7 mouse cellular contexts compared by ENCODE assay signal in the genomic region with DNA sequence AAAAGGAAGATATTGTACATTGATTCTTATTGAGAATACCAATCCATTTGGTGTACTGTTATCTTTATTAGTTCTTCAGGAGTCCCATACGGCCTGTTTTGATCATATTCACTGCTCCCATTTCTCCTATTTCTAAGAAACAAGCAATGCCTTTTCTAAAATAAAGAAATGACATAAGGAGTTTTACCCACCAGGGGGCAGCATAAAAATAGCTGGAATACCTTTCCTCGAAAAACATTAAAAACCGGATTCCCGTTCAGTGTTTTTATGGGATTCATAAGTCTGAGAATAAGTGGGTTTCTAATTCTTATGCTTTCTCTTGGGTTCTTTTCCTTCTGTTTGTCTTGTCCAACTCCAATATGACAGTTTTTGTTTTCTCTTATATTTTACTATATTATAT. TPM values are rescaled to one million over a fixed set of nuclear protein-coding genes. Genes with fewer than 3 reads are reported as not detected.
A peak's percentile ranks its signal among the peaks of the same experiment; 100 is the strongest.
DNase-seq lines count a peak whose midpoint lies in the region; ATAC-seq and TF ChIP-seq lines count a peak whose summit lies in the region.

No protein-coding gene starts in this region.

- no peak for ATAC-seq in hindbrain, postnatal 0 days
- no peak for ATAC-seq in hindbrain, embryonic 13.5 days (ENCODE audit: low FRiP score)
- no peak for ATAC-seq in midbrain, postnatal 0 days (ENCODE audit: low FRiP score)
- ATAC-seq in midbrain, embryonic 15.5 days (replicated peaks), result no peak

- H3K27me3 ChIP-seq in hindbrain, postnatal 0 days (ENCODE audit: insufficient read depth, low read length), result no peaks in the 10 kb centered on the region
- no peaks in the 10 kb centered on the region for H3K27me3 ChIP-seq in hindbrain, embryonic 13.5 days
- no peaks in the 10 kb centered on the region for H3K27me3 ChIP-seq in midbrain, postnatal 0 days (ENCODE audit: insufficient read depth, low read length)
- no peaks in the 10 kb centered on the region for H3K27me3 ChIP-seq in midbrain, embryonic 15.5 days (replicated peaks)

- H3K4me2 ChIP-seq in hindbrain, postnatal 0 days (ENCODE audit: low read depth, low read length), result no peak overlapping the region
- no peak overlapping the region for H3K4me2 ChIP-seq in hindbrain, embryonic 13.5 days
- H3K4me2 ChIP-seq in midbrain, postnatal 0 days (ENCODE audit: low read depth, low read length, poor library complexity, severe bottlenecking), result no peak overlapping the region
- H3K4me2 ChIP-seq in midbrain, embryonic 15.5 days, result no peak overlapping the region

- no peaks in the 10 kb centered on the region for H3K4me1 ChIP-seq in hindbrain, postnatal 0 days (ENCODE audit: insufficient read depth, low read length)
- no peaks in the 10 kb centered on the region for H3K4me1 ChIP-seq in hindbrain, embryonic 13.5 days (replicated peaks)
- H3K4me1 ChIP-seq in midbrain, postnatal 0 days (ENCODE audit: insufficient read depth, low read length), result no peaks in the 10 kb centered on the region
- no peaks in the 10 kb centered on the region; the same call in 1 of the 2 replicates for H3K4me1 ChIP-seq in midbrain, embryonic 15.5 days

- TF ChIP-seq CTCF in hindbrain, postnatal 0 days (IDR thresholded peaks at IDR 0.05; ENCODE audit: low read depth), result peak; percentile 58
- TF ChIP-seq CTCF in midbrain, postnatal 0 days (IDR thresholded peaks at IDR 0.05), result peak; percentile 77

- H3K4me3 ChIP-seq in hindbrain, postnatal 0 days (ENCODE audit: low read length), result no peak overlapping the region
- no peak overlapping the region for H3K4me3 ChIP-seq in hindbrain, embryonic 13.5 days
- H3K4me3 ChIP-seq in midbrain, postnatal 0 days (ENCODE audit: low read depth, low read length), result no peak overlapping the region
- H3K4me3 ChIP-seq in midbrain, embryonic 15.5 days, result no peak overlapping the region

- H3K27ac ChIP-seq in hindbrain, postnatal 0 days, result no peak overlapping the region
- no peak overlapping the region for H3K27ac ChIP-seq in hindbrain, embryonic 13.5 days
- H3K27ac ChIP-seq in midbrain, postnatal 0 days (ENCODE audit: low read depth, low read length), result no peak overlapping the region
- no peak overlapping the region for H3K27ac ChIP-seq in midbrain, embryonic 15.5 days

- WGBS in hindbrain, postnatal 0 days, result 37% methylated on average over 4 of the region's 4 CpGs
- WGBS in hindbrain, embryonic 13.5 days, result 58% methylated on average over 4 of the region's 4 CpGs
- WGBS in midbrain, postnatal 0 days, result 50% methylated on average over 4 of the region's 4 CpGs
- WGBS in midbrain, embryonic 15.5 days, result 60% methylated on average over 4 of the region's 4 CpGs

- H3K36me3 ChIP-seq in hindbrain, postnatal 0 days (ENCODE audit: insufficient read depth, low read length), result no peaks in the 10 kb centered on the region; the same call in 1 of the 2 replicates
- no peaks in the 10 kb centered on the region for H3K36me3 ChIP-seq in hindbrain, embryonic 13.5 days
- H3K36me3 ChIP-seq in midbrain, postnatal 0 days (ENCODE audit: insufficient read depth, low read length), result 0 out of 2 replicates have a peak, but pooled peaks cover 2% of the 10 kb centered on the region
- no peaks in the 10 kb centered on the region for H3K36me3 ChIP-seq in midbrain, embryonic 15.5 days (replicated peaks)

- no peaks in the 10 kb centered on the region for H3K9me3 ChIP-seq in hindbrain, postnatal 0 days (ENCODE audit: low read length)
- no peaks in the 10 kb centered on the region for H3K9me3 ChIP-seq in hindbrain, embryonic 13.5 days
- no peaks in the 10 kb centered on the region for H3K9me3 ChIP-seq in midbrain, postnatal 0 days (ENCODE audit: low read length)
- no peaks in the 10 kb centered on the region for H3K9me3 ChIP-seq in midbrain, embryonic 15.5 days

- H3K9ac ChIP-seq in hindbrain, postnatal 0 days (replicated peaks; ENCODE audit: low read length), result no peak overlapping the region
- H3K9ac ChIP-seq in hindbrain, embryonic 13.5 days, result no peak overlapping the region
- no peak overlapping the region for H3K9ac ChIP-seq in midbrain, postnatal 0 days (replicated peaks; ENCODE audit: low read length, poor library complexity, severe bottlenecking)
- no peak overlapping the region for H3K9ac ChIP-seq in midbrain, embryonic 15.5 days

- peak; percentile 86 for DNase-seq in hindbrain, postnatal 0 days (ENCODE audit: low spot score)
- DNase-seq in midbrain, postnatal 0 days (ENCODE audit: low spot score), result peak; percentile 75
- DNase-seq in adipocyte (ENCODE audit: low spot score), result peak; percentile 79
- peak; percentile 54 for DNase-seq in mesoderm, embryonic 11.5 days (ENCODE audit: low read depth, low spot score)
- DNase-seq in spleen, postnatal 4 days (ENCODE audit: low spot score in 2 of 2), result no peak

RNA-seq across cellular contexts. Expression of a gene that starts 18.3 kb away (rescaled TPM):
- total RNA-seq in hindbrain, postnatal 0 days (2014; rRNA removed), result 49.5 and 76.6 TPM in 2 replicates
- polyA plus RNA-seq in hindbrain, postnatal 0 days (2015; fragmentation: Nextera tagmentation; extraction: Ambion mirVana), result 316 and 317 TPM in 2 replicates
- polyA plus RNA-seq in hindbrain, embryonic 13.5 days (2015; fragmentation: Nextera tagmentation; extraction: Ambion mirVana), result 263 and 271 TPM in 2 replicates
- total RNA-seq in midbrain, postnatal 0 days (2014; rRNA removed), result 126 and 134 TPM in 2 replicates
- 320 and 328 TPM in 2 replicates for polyA plus RNA-seq in midbrain, postnatal 0 days (2015; fragmentation: Nextera tagmentation; extraction: Ambion mirVana)
- 242 and 256 TPM in 2 replicates for polyA plus RNA-seq in midbrain, embryonic 15.5 days (2015; fragmentation: Nextera tagmentation; extraction: Ambion mirVana)

RNA-seq across cellular contexts. Expression of a gene that starts 36.0 kb away (rescaled TPM):
- total RNA-seq in hindbrain, postnatal 0 days (2014; rRNA removed), result 7.3 and 16.9 TPM in 2 replicates
- polyA plus RNA-seq in hindbrain, postnatal 0 days (2015; fragmentation: Nextera tagmentation; extraction: Ambion mirVana), result 138 and 149 TPM in 2 replicates
- 162 and 168 TPM in 2 replicates for polyA plus RNA-seq in hindbrain, embryonic 13.5 days (2015; fragmentation: Nextera tagmentation; extraction: Ambion mirVana)
- total RNA-seq in midbrain, postnatal 0 days (2014; rRNA removed), result 10.6 and 17.7 TPM in 2 replicates
- 110 and 111 TPM in 2 replicates for polyA plus RNA-seq in midbrain, postnatal 0 days (2015; fragmentation: Nextera tagmentation; extraction: Ambion mirVana)
- 113 and 126 TPM in 2 replicates for polyA plus RNA-seq in midbrain, embryonic 15.5 days (2015; fragmentation: Nextera tagmentation; extraction: Ambion mirVana)

Comparison
In these comparisons a context has a peak if more than half of its experiments do, and no peak if none do; other contexts are left out.
1. DNase-seq: peak in hindbrain, postnatal 0 days (single experiment), midbrain, postnatal 0 days (single experiment), adipocyte (single experiment) and mesoderm, embryonic 11.5 days (single experiment); none in spleen, postnatal 4 days (0 of 2).